9 mouse cellular contexts compared by ENCODE assay signal in the genomic region with DNA sequence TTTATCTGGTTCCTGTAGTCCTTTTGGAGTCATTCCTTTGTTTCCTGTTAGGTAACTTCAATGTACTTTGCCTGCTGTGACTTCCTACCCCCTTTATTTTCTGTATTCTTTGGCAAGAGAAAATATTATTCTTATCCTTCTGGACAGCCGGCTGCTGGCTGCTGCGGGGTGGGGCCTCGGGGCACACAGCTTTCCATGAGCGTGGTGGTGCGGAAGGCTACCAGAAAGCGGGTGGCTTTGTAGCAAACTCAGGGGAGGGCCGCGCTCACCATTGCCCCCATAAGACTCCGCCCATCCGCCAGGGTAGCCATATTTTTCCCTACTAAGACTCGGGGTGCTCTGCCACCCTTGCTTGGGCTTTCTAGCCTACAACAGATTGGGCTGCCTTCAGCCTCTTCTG. TPM values are rescaled to one million over a fixed set of nuclear protein-coding genes. Genes with fewer than 3 reads are reported as not detected.
"Had no signal": no experiment of that assay in that cellular context is flagged by ENCODE, and none has a peak within 500 bp of the region (broad histone marks: within the 10 kb centered on the region; RNA-seq: fewer than 3 reads in every experiment).

No protein-coding gene starts in this region.

RNA-seq across cellular contexts. Expression of gene Gal3st2b, which starts 31.0 kb away (rescaled TPM):
- polyA plus RNA-seq: limb, embryonic 10.5 days; liver, embryonic 11.5 days; liver, embryonic 15.5 days; lung, adult 2 months; midbrain, embryonic 14.5 days; myocyte; neural tube, embryonic 11.5 days had no signal

RNA-seq across cellular contexts. Expression of gene Gal3st2c, which starts 41.2 kb away (rescaled TPM):
- polyA plus RNA-seq: kidney, embryonic 16.5 days; limb, embryonic 10.5 days; limb, embryonic 14.5 days; liver, embryonic 11.5 days; liver, embryonic 15.5 days; lung, adult 2 months; midbrain, embryonic 14.5 days; myocyte; neural tube, embryonic 11.5 days had no signal
